Mouse (Mus musculus): ENCODE results near the gene Napa. TPM values are rescaled to one million over a fixed set of nuclear protein-coding genes. Genes with fewer than 3 reads are reported as not detected.

Gene Napa
- polyA plus RNA-seq, 1 experiment, result 256 TPM

DNA sequence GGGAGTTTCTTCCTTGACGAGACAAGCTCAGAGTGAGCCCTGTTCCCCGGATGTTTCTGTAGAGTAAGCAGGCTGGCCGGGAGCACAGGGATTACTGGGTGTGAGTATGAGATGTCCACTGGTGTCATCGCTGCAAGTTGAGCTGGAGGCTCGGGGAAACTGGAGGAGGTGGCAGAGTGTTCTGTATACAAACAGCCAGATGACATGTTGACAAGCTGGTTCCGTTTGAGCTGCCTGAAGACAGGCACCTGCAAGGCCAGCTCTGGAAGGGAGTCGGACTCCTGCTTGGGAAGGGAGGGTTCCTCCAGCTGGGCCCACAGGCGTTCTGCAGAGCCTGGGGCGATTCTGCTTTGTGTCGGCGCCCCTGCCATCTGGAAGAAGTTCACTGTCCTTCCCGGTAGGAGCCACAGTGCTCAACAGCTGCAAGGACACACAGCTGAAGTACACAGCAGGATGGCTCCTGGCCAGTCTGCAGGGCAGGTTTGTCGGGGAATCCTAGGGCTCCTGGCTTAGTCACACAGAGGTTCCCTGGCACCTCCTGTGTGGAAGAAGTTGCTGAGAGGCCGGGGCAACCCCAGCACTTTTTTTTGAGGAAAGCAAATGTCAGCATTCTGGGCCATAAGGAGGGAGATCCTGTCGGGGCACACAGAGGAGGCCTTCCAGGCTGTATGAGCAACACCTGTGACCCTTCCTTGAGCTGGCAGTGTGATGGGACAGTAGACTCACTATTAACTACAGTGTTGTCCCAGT, 3.6 kb downstream of the Napa start:
- no peak for TF ChIP-seq CTCF (IDR thresholded peaks at IDR 0.05; ENCODE audit: borderline replicate concordance, control insufficient read depth, extremely low read depth, insufficient read depth, low read length, poor library complexity)
- TF ChIP-seq POLR2A (IDR thresholded peaks at IDR 0.05; ENCODE audit: control insufficient read depth, extremely low read depth, insufficient read depth, low read length, poor library complexity), result no peak
- Histone ChIP-seq H3K36me3 (ENCODE audit: control insufficient read depth, insufficient read depth, low read length) (no peaks in the 10 kb centered on the region), H3K4me1 (replicated peaks; ENCODE audit: control insufficient read depth, insufficient read depth, low read length) (peaks cover 11% of the 10 kb centered on the region), H3K27me3 (ENCODE audit: control insufficient read depth, insufficient read depth, low read length) (no peaks in the 10 kb centered on the region), H3K27ac (ENCODE audit: control insufficient read depth, insufficient read depth, low read length) (no peak overlapping the region), H3K4me3 (ENCODE audit: control insufficient read depth, insufficient read depth, low read length) (no peak overlapping the region)
- no peak for DNase-seq
- 92% methylated on average over 15 of the region's 15 CpGs for WGBS

DNA sequence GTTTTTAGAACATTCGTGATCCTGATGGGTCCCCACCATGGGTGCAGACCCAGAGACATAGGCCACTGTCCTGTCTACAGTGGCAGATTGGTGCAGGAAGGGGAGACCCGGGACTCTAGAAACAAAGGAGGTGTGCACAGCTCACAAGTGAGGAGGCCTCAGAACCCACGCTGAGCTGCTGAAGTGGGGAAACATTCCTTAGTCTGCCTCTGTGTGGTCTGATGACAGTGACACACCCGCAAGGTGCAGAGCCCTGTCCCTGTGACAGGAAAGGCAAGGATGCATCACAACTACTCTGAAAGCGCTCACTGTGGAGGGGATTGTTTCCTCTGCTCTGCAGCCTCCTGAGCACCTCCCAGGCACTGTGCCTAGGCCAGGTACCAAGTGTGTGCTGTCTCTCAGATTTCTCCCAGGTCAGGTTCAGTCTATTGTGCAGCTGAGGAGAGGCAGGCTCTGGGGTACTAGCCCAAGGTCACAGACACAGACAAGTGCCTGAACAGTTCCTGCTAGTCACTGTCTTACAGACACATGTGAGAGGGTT, 4.5 kb downstream of the Napa start:
- Histone ChIP-seq H3K27me3 (ENCODE audit: control insufficient read depth, insufficient read depth, low read length) (no peaks in the 10 kb centered on the region), H3K4me3 (ENCODE audit: control insufficient read depth, insufficient read depth, low read length) (no peak overlapping the region), H3K36me3 (ENCODE audit: control insufficient read depth, insufficient read depth, low read length) (peaks cover under 1% of the 10 kb centered on the region), H3K27ac (ENCODE audit: control insufficient read depth, insufficient read depth, low read length) (no peak overlapping the region), H3K4me1 (replicated peaks; ENCODE audit: control insufficient read depth, insufficient read depth, low read length) (peaks cover 9% of the 10 kb centered on the region)
- DNase-seq, result no peak
- no peak for TF ChIP-seq POLR2A (IDR thresholded peaks at IDR 0.05; ENCODE audit: control insufficient read depth, extremely low read depth, insufficient read depth, low read length, poor library complexity)
- TF ChIP-seq CTCF (IDR thresholded peaks at IDR 0.05; ENCODE audit: borderline replicate concordance, control insufficient read depth, extremely low read depth, insufficient read depth, low read length, poor library complexity), result no peak
- 91% methylated on average over 5 of the region's 5 CpGs for WGBS

DNA sequence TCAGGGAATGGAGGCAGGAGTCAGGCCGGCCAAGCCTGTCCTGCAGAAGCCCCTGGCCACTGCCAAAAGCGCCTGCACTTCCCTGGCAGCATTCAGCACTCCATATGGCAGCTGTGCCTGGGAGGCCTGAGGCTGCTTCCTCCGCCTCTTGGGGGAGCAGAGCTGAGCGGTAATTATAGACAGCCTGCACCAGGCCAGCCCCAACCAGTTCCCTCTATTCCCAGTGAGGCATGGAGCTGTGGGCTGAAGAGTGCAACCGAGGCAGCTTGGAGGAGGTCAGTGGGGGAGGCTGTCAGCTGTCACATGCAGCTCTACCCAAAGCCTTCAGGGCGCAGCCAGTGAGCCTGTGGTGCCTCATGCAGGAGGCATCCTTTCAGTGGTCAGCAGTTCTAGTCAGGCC, 5.5 kb downstream of the Napa start:
- Histone ChIP-seq H3K36me3 (ENCODE audit: control insufficient read depth, insufficient read depth, low read length) (peaks cover 10% of the 10 kb centered on the region), H3K27me3 (ENCODE audit: control insufficient read depth, insufficient read depth, low read length) (no peaks in the 10 kb centered on the region), H3K4me3 (ENCODE audit: control insufficient read depth, insufficient read depth, low read length) (no peak overlapping the region), H3K27ac (ENCODE audit: control insufficient read depth, insufficient read depth, low read length) (no peak overlapping the region), H3K4me1 (replicated peaks; ENCODE audit: control insufficient read depth, insufficient read depth, low read length) (peaks cover 9% of the 10 kb centered on the region)
- no peak for TF ChIP-seq POLR2A (IDR thresholded peaks at IDR 0.05; ENCODE audit: control insufficient read depth, extremely low read depth, insufficient read depth, low read length, poor library complexity)
- no peak for TF ChIP-seq CTCF (IDR thresholded peaks at IDR 0.05; ENCODE audit: borderline replicate concordance, control insufficient read depth, extremely low read depth, insufficient read depth, low read length, poor library complexity)
- WGBS, result 90% methylated on average over 6 of the region's 6 CpGs
- DNase-seq, result no peak

- Histone ChIP-seq H3K27me3 (ENCODE audit: control insufficient read depth, insufficient read depth, low read length) (no peaks in the 10 kb centered on the region), H3K4me3 (ENCODE audit: control insufficient read depth, insufficient read depth, low read length) (no peak overlapping the region), H3K36me3 (ENCODE audit: control insufficient read depth, insufficient read depth, low read length) (peaks cover 21% of the 10 kb centered on the region), H3K4me1 (replicated peaks; ENCODE audit: control insufficient read depth, insufficient read depth, low read length) (0 out of 2 replicates have a peak, but pooled peaks cover 2% of the 10 kb centered on the region), H3K27ac (ENCODE audit: control insufficient read depth, insufficient read depth, low read length) (no peak overlapping the region)
- WGBS, result 95% methylated on average over 7 of the region's 7 CpGs
- no peak for DNase-seq
- TF ChIP-seq CTCF (IDR thresholded peaks at IDR 0.05; ENCODE audit: borderline replicate concordance, control insufficient read depth, extremely low read depth, insufficient read depth, low read length, poor library complexity) (no peak), POLR2A (IDR thresholded peaks at IDR 0.05; ENCODE audit: control insufficient read depth, extremely low read depth, insufficient read depth, low read length, poor library complexity) (no peak)
Observed at GRCm38 (mm10) chr7:16104611-16105388, 6.5 kb downstream of the Napa start.

DNA sequence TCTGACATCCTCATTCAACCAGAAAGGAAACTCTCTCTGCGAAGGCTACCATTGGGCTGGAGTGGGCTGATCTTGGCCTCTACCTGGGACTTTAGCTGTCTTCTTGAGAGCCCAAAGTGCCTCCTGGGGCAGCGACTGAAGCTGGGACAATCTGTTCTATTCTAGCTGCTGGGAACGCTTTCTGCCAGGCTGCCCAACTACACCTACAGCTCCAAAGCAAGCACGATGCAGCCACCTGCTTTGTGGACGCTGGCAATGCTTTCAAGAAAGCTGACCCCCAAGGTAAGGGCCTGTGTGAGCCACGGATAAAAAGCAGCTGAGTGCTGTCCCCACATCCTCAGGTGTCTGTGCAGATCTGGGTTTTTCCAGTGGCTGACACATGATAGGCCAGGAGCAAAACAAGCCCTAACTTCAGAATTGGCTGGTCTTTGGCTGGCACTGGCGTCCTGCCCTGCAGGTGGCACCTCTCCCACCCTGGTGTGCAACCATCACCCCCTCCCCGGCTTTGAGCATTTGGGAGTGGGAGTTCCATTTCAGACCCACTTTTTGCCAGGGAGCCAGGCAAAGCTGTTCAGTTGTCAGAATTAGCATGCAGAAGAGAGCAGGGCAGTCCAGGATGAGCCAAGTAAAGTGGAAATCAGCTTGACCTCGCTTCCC, 10.8 kb downstream of the Napa start:
- Histone ChIP-seq H3K4me3 (ENCODE audit: control insufficient read depth, insufficient read depth, low read length) (no peak overlapping the region), H3K27ac (ENCODE audit: control insufficient read depth, insufficient read depth, low read length) (no peak overlapping the region), H3K27me3 (ENCODE audit: control insufficient read depth, insufficient read depth, low read length) (no peaks in the 10 kb centered on the region), H3K4me1 (replicated peaks; ENCODE audit: control insufficient read depth, insufficient read depth, low read length) (no peaks in the 10 kb centered on the region), H3K36me3 (ENCODE audit: control insufficient read depth, insufficient read depth, low read length) (peaks cover 28% of the 10 kb centered on the region)
- no peak for DNase-seq
- 95% methylated on average over 9 of the region's 9 CpGs for WGBS
- no peak for TF ChIP-seq POLR2A (IDR thresholded peaks at IDR 0.05; ENCODE audit: control insufficient read depth, extremely low read depth, insufficient read depth, low read length, poor library complexity)
- TF ChIP-seq CTCF (IDR thresholded peaks at IDR 0.05; ENCODE audit: borderline replicate concordance, control insufficient read depth, extremely low read depth, insufficient read depth, low read length, poor library complexity), result no peak

GRCm38 (mm10) chr7:16110158-16110557, 11.9 kb downstream of the Napa start:
- TF ChIP-seq CTCF (IDR thresholded peaks at IDR 0.05; ENCODE audit: borderline replicate concordance, control insufficient read depth, extremely low read depth, insufficient read depth, low read length, poor library complexity), result no peak
- 97% methylated on average over 8 of the region's 8 CpGs for WGBS
- no peak overlapping the region for H3K4me3 ChIP-seq (ENCODE audit: control insufficient read depth, insufficient read depth, low read length)
- no peaks in the 10 kb centered on the region for H3K27me3 ChIP-seq (ENCODE audit: control insufficient read depth, insufficient read depth, low read length)
- no peaks in the 10 kb centered on the region for H3K4me1 ChIP-seq (replicated peaks; ENCODE audit: control insufficient read depth, insufficient read depth, low read length)
- no peak for DNase-seq
- H3K27ac ChIP-seq (ENCODE audit: control insufficient read depth, insufficient read depth, low read length), result no peak overlapping the region
- peaks cover 39% of the 10 kb centered on the region for H3K36me3 ChIP-seq (ENCODE audit: control insufficient read depth, insufficient read depth, low read length)

Data from thymus, adult 2 months (tissue).